Mouse (Mus musculus): ENCODE measurements around the gene Pitpnm3.

DNA sequence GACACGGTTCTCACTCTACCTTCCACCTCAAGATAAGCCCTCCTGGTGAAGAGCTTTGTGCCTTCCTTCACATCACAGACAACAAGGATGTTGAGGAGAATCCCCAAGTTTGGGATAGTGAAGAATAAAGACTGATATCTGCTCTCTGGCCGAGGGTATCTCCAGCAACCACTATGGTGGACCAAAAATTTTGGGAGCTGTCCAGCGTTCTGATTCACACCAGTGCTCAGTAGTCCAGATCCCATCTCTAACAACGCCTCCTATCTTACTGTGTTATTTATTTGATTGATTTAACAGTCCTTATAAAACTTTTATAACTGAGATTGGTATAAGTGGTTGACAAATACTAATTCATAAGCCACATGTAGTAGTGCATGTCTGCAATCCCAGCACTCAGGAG lies 22.3 kb downstream of the Pitpnm3 start:
- no peak for TF ChIP-seq EP300 (IDR thresholded peaks at IDR 0.05; ENCODE audit: low read depth)
- TF ChIP-seq CTCF (IDR thresholded peaks at IDR 0.05; ENCODE audit: low read depth): no peak

Data from liver, embryonic 14.5 days (tissue).